Mouse (Mus musculus): ENCODE results near the gene Slc38a1.
A peak's percentile ranks its signal among the peaks of the same experiment; 100 is the strongest.

Slc38a1 gene

DNA sequence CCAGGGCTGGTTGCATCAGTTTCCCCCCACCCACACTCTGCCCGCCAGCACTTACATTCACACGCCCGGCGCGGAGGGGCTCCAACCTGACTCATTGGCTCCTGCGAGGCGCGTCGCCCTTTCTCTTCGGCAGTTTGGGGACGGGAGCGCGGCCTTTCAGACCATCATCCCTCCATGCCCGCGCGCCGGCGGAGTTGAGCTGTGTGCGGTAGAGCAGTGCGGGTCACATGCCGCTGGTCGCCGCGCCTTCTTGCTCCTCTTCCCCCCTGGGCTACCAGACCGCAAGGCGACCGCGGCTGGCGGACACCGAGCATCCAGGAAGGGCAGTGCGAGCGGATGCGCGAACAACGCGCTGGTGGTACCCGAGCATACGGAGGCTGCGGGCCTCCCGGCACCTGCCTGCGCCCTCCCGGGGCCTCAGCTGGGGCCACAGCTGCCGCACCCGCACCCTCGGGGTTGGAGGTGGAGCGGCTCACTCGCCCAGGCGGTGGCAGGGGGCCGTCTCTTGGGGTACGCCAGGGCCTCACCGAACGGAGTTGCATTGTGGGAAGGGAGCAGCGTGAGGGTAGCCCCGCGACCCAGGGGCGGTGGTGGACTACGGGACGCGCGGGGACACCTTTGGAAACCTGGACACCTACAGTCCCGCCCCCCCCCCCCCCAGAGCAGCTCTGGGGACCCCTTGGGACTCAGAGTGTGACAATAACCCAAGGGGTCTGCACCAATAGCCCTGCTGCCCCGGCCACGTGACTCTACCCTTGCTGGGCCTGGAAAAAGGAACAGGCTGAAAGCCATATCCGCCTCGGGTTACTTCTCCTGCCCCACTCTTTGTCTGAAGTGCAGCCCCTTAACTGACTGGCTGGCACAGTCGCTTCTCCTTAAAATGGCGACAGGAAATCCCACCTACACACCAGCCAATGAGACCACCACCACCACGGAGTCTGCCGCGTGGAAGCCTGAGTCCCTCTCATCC is at the start of gene Slc38a1:
Slc38a1 (minus strand) TSS at position 478 of the 970 bp plus-strand sequence.
- DNase-seq (ENCODE audit: low spot score in 2 of 2), result peak; percentile 61 to 66

DNA sequence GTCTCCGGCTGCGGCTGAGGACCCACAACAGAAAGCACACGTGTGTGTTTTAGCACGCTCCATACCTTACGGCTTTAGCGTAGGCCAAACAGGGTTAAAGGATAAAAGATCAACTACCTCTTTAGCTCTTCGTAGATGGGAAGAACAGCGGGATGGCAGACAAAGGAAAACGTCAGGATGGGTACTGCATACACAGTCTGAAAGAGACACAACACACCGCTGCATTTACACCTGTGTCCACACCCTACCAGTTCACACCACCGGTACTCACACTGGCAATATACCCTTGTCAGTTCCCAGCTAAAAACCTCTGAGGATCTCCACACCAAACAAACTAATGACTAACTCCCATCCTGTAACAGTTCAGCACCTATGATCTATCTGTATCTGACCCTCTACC is 49.7 kb upstream of the Slc38a1 start:
- no peak for DNase-seq (ENCODE audit: low spot score in 2 of 2)

DNA sequence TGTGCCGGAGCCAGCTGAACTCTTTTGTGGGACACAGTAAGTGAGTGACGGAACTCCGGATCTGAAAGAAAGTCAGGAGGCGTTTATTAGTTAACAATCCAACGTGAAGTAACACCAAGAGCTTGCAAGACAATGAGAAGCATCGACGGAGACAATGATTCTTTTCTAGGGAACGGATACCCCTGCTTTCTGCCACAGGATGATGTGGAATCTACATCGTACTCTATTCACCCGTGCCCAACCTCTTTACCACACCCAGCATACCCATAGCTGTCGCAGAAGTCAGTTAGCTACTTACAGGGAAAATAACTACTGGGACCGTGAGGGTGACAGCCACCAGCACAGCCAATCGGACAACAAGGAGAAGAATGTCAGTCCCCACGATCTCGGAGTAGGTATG is 48.7 kb upstream of the Slc38a1 start:
- DNase-seq (ENCODE audit: low spot score in 2 of 2), result no peak

DNA sequence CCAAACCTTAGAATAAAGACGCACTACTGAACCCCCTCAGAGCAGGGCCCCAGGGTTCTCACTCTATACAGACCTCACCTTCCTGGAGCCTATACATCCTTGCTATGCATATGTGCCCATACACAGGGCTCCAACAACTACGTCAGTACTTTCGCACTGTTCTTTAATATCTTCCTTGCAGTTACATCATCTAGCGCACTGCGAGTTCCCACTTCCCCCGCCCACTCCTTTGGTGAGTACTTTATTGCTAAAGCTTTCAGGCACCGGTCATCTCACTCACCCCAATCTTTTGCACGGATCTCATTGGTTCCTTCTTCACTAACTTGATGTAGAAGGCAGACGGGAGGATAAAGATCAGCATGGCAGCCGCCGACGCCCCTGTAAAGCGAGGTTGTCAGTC is 48.1 kb upstream of the Slc38a1 start:
- DNase-seq (ENCODE audit: low spot score in 2 of 2), result no peak

DNA sequence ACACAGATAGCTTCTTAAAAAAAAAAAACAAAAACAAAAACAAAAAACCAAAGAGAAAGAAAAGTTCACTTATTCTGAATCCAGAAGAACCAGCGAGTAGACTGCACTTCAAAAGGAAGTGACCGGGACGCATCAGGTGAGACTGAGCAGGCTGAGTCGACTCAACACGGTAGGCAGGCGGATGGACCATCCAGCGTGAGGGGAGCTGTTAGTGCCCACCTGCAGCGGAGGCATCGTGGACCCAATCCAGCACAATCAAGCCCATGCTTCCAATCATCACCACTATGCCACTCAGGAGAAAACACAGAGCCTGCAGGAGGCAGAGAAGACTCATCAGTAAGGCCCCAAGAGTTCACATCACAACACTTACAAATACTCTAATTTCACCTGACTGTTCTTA is 47.2 kb upstream of the Slc38a1 start:
- DNase-seq (ENCODE audit: low spot score in 2 of 2), result no peak

DNA sequence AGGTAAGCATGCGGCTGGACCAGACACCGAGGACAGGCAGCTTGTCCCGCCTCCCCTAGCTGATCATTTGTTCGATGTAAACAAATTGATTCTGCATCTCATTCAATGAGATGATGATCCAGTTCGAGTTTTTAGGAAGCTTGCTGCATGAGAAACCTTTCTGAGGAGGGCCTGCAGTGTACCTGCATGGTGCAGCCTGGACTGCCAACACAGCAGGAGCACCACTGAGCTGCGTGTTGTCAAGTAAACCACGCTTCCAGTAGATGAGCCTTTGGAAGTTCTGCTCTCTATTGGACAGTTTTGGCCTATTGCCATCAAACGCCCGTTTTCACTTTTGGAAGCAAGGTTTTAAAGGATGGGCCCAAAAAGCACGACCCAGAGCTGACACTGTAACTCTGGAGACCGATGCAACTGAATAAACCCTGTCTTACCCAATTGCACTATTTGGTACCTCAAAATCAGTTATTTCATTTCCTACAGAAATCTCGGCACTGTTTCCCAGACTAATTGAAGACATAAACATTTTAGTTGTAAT is 46.1 kb upstream of the Slc38a1 start:
- no peak for DNase-seq (ENCODE audit: low spot score in 2 of 2)

DNA sequence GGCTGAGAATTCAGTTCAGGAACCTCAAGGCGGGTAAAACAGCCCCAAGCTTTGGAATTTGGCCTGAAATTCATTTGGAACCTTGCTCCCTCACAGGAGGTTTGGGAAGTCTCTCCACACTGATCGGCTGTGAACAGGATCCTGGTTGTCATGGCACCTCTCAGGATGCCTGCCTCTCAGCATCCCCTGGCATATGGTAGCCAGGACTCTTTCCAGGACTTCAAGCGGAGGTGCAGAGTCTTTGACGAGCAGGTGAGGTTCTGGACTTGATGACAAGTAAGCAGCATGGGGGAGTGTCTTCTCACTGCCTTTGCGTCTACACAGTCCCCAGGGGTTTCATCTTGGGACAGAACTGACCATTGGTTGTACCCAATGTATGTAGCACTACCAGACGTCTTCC is 45.3 kb upstream of the Slc38a1 start:
- no peak for DNase-seq (ENCODE audit: low spot score in 2 of 2)

DNA sequence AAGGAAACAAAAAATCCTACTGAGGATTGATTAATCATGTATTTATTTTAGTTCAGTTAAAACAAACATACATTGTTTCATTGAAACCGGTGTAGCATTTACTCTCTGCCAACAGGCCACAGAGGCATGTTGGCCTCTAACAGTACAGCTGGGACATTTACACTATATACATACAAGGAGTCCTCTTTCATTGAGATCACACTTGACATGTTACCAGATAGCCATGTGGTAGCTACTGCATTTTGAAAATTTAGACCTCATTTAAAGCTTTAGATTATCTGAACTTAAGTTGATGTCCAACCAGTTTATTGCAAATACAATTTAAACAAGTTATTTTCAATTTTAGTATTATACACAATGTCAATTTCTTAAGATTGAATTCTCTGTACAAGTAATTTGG is 44.7 kb upstream of the Slc38a1 start:
- no peak for DNase-seq (ENCODE audit: low spot score in 2 of 2)

DNA sequence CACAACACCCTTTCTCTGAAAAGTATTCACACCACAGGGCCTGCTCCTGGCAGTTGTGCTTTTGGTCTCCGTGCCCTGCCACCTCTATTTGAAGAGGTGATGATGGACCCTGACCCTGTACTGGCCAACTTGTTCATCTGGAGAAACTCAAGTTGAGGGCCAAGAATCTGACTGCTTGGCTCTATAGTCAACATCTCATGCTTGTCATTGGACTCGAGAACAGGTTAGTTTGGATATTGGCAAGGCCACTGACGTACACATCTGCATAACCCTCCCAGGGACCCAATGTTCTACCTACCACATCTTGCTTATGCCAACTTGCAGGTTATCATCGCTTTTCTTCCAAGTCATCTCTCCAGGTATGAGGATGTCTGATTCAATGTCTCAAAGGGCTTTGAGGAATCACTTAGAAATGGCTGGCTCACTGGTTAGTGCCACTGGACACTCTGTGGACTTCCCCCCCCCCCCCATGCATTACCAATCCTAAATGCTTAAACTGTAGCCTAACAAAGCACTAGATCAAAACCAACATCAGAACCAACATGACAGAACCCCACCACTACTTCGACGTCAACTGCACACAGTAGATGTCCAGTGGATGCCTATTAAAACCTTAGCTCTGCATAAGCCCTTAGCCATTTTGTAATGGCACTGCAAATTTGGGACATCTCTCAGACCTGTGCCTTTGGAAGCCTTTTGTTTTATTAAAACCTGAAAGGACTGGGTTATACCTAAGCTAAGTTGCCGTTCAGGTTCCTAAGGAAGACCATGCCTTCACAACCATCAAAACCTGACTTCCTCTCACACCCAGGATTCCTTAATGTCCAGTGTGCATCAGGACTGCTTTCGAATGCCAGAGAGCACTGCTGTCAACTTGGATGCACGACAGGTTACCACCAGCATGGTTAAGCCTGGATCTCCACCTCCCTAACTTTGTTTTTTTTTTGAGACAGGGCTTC is 43.8 kb upstream of the Slc38a1 start:
- no peak for DNase-seq (ENCODE audit: low spot score in 2 of 2)

DNA sequence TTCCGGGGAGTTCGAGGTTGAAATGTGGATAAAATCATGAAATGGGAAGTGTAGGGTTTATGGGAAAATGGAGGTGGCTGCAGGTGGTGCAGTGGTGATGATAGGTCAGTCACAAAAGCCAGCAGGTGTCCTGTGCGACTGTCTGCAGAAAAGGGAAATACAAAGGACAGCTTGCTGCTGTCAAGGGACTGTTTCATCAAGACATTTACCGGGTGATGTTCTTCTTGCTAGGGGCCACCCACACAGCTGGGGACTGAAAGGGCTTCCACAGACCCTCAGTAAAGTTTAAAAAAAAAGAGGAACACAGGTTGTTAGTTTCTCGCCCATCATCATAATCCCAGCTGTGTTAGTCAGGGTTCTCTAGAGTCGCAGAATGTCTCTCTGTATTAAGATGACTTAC is 42.6 kb upstream of the Slc38a1 start:
- DNase-seq (ENCODE audit: low spot score in 2 of 2), result no peak

DNA sequence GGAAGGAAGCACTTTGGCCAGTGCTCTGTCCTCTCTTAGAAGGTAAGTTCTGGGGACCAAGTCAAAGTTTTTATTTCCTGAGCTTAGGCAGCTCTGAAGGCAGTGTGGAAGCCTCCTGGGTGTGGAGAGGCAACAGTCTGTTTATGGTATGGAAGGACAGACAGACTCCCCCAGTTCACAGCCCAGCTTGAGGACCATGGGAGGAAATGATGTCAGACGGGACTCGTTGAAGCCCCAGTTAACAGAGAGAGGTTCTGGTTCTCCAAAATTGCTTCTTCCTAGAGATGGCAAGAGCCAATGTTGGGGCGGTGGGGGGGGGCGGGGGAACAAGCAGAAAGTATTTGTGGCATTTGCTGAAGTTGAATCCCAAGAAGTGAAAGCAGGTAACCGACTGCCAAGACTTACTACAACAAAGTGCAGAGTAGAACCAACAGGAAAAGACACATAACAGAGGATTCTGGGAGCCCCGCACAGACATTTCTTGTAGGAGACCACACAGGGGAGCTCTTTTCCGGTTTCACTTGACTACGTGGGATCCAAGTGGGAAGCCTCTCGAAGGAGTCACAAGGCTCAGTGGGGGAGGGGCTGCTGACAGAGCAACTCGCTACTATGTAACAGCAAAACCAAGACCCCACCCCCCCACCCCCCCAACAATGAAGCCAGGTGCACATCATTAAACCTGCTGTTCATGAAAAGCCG is 41.6 kb upstream of the Slc38a1 start:
- DNase-seq (ENCODE audit: low spot score in 2 of 2), result no peak

DNA sequence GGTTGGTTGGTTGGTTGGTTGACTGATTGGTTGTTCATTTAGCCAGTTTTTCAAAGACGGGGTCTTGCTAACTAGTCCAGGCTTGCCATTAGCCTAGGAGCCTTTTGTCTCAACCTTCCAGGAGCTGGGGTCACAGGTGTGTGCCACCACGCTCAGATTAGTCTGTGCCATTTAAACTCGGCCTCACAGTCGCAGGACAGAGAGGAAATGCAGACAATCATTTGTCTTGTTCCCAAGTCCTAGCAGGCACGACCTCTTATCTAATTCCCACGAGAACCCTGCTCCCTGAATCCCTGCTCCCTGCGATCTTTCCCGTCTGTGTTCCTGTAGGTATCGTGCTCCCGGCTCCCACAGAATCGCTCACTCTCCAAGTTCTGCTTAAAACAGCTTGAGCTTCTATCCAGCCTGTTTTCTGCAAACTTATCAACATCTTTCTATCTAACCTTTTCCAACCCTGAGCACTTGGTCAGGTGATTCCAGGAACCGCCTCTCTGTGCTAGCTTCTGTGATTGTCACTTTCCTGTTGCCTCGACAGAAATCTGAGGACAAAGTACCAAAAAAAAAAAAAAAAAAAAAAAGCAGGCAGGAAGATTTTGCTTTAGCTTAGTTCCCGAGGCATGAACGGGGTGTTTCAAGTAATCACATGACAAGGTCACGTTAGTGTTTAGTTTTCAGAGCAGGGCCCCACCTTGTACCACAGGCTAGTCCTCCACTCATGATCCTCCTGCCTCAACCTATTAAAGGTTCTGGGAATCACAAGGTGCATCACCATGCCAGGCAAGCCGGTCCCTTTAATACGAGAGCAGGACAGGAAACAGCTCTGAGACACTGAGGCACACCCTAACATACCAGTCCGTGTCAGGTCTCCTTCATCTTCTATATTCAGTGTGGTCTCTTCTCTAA is 36.4 kb upstream of the Slc38a1 start:
- DNase-seq (ENCODE audit: low spot score in 2 of 2), result no peak

DNA sequence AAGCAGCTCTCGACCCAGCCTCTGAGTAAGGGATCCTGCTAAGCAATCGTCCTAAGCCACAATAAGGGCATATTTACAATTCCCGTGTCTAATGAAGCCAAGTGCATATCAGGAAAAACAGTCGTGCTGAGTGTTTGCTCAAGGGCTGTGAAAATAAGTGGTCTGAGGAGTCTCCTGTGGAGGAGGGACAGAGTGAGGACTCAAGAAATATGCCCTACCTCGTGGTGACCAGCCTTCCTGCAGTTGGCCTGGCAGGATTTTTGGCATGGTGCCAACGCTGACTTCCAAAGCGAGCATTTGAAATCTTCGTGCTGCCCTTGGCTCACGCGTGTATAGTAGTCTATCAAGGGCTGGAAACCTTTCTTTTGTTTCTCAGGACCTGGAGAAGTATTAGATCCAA is 33.8 kb upstream of the Slc38a1 start:
- DNase-seq (ENCODE audit: low spot score in 2 of 2), result no peak

DNA sequence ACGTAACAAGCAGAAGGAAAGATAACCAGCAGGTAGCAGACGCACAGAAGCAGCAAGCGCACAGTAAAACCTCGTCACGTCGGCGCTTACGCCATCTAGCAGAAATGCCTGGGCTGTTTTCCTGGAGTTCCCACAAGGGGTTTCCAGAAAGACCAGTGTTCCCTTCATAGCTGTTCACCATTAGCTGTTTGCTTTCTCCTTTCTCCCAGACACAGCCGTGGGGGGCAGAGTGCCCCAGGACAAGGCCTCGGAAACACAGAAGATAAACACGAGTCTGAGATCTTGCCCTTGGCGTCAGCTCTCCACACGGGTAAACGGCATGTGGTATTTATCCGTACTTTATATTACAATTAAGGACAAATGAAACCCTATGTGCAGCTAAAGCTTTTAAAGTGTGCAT is 33.0 kb upstream of the Slc38a1 start:
- no peak for DNase-seq (ENCODE audit: low spot score in 2 of 2)

DNA sequence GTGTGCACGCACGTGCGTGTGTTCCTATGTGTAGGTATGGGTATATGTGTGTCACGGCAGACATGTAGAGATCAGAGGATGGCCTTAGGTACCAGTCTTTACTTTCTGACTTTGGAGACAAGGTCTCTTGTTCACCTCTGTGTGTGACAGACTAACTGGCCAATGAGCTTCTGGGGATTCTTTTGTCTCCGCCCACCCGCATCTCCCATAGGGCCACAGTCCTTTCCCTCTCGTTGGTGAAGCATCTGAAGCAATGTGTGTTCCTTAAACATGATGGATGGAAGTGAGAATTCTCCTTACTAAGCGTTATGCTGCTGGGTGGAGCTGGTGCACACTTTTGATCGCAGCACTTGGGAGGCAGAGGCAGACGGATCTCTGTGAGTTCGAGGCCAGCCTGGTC is 32.3 kb upstream of the Slc38a1 start:
- DNase-seq (ENCODE audit: low spot score in 2 of 2), result no peak

DNA sequence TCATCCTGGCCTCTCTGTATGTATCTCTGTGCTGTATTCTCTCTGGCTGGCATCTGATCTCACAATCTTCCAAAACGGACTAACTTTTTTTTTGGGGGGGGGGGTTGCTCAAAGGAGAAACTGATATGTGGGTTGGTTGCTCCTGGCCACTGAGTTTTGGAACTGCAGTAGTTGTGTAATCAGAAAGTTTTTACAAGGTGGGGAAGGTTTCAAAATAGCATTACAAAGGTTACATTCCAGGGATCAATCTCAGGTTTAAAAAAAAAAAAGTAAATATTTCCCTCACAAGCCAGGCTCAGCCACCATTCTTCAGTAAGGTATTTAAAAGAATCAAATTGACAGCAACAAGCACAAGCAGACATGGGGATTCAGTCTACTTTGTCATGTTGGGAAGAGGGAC is 31.4 kb upstream of the Slc38a1 start:
- DNase-seq (ENCODE audit: low spot score in 2 of 2), result no peak

DNA sequence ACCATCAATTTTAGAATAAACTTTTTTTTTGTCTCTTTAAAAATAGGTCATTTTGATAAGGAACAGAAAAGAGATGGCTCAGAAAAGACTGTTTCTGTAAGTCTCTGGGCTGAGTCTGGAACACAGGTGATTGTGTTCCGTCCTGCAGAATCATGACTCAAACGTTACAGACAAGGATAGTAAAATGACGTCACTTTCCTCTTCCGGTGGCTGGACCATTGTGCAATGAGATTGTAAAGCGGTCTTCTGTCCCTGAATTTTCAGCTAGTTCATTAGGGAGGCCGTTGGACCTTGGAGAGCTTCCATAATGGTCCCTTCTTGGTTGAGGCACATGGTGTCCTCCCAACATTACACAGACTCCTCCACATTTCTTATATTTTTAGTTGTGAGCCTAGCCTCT is 27.0 kb upstream of the Slc38a1 start:
- DNase-seq (ENCODE audit: low spot score in 2 of 2), result no peak

DNA sequence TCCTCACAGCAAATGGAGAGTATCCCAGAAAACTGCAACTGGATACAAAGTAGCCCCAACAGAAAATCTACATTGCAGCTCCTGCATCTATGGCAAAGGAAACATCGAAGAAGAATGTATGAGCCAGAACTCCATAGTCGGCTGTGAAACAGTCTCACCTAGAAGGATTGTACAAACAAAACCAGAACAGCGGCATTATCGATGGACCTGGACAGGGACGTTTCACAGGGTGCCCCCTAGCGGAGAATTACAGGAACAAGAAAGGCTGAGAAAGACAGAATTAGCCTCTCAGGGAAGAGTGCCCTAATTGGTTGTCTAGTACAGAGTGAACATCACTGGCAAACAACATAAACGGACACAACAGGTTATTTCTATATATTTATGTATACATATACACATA is 23.9 kb upstream of the Slc38a1 start:
- peak; percentile 44 to 57 for DNase-seq (ENCODE audit: low spot score in 2 of 2)

DNA sequence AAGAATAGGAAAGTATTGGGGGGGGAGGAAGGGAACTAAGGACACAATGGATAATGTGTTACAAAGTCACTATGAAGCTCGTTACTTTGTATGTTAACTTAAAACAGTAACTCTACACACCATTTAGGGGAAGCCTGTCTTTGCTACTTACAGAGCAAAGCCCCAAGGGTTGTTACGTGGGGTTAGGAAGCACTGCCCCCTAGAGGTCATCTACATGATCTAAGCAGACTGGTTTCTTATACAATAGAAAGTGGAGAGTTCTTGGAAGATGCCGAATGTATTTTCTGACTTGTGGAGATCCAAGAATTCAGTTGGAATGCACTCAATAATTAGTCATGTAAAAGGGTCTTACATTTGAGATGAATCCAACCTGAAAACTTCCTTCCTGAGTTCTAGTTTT is 23.2 kb upstream of the Slc38a1 start:
- peak; percentile 42 to 80 for DNase-seq (ENCODE audit: low spot score in 2 of 2)

DNA sequence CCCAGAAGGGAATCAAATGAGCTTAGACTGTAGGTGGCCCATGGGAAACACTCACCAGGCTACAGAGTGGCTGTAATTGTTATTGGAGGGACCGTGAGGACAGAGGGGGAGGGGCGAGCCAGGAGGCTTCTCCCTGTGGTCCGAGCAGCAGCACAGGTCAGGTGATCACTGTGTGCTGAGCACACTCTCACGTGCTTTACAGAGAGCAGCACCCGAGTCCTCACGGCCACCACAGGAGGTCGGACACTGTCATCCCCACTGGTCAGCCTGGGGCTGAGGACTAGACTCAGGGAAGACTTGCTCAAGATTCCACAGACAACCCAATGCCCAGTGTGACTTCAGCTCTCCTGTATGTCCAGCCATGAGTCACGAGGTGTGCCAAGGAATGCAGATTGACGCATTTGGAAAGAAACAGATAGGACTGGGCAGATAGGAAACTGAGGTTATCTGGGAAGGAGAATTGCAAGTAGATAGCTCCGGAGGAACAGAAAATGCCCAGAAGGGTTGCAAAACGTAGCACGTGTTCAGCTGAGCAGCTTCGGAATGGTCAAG is 18.0 kb upstream of the Slc38a1 start:
- no peak for DNase-seq (ENCODE audit: low spot score in 2 of 2)

DNA sequence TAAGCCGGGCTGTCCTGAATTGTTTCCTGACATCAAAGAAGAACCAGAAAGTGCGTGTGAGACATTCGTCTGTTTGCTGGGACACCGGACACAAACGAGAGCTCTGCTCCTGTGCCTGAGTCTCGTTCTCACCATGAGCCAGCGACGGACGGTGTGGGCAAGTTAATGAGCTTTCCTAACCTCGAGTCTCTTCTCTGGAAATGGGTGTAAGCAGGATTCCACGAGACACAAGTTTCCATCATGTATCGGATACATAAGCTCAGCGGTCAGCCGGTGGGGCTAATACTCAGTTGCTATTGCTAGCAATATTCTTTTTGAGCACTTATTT is 15.5 kb upstream of the Slc38a1 start:
- no peak for DNase-seq (ENCODE audit: low spot score in 2 of 2)
